Mouse (Mus musculus) kidney, postnatal 14 days (tissue): ENCODE results near the gene Olfr1228.

Experiments used
- DNase-seq: peaks from one replicate; pipeline ENCODE4 v3.0.0; 2022; ENCODE audit warnings: mixed read lengths

The Olfr1228 gene

DNA sequence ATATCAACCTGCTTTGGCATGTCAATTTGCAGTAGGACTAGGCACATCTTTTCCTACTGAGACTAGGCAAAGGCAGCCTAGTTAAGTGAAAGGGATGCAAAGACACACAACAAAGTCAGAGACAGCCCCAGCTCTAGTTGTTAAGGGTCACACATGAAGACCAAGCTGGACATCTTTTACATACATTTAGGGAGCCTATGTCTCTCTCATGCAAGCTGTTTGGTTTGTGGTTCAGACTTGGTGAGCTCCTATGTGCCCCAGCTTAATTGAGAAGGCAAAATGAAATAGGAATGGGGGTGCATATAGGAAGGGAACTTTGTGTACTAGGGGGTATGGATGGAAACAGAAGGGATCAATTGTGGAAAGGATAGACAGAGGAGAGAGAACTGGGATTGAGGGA is at the start of gene Olfr1228:
Olfr1228 (minus strand) TSS at position 101 of the 400 bp plus-strand sequence.
- no peak for DNase-seq

GRCm38 (mm10) chr2:89297168-89297567 is 43.3 kb upstream of the Olfr1228 start, which contains the start of gene Olfr1230:
Olfr1230 (minus strand) TSS chr2:89297268.
- no peak for DNase-seq

GRCm38 (mm10) chr2:89287914-89288313 is 34.1 kb upstream of the Olfr1228 start, which contains the start of gene Olfr1229:
Olfr1229 (minus strand) TSS chr2:89288014.
- no peak for DNase-seq

- no peak for DNase-seq
These were observed 53.9 kb downstream of the Olfr1228 start, which contains the start of gene Olfr1226 for GRCm38 (mm10) chr2:89199948-89200347. Olfr1226 (minus strand) TSS chr2:89200048.
